Mouse (Mus musculus): ENCODE results near the gene Dab1. TPM values are rescaled to one million over a fixed set of nuclear protein-coding genes. Genes with fewer than 3 reads are reported as not detected.

Gene Dab1
- polyA plus RNA-seq, 1 experiment from 2014 or later: 66.3 TPM

GRCm38 (mm10) chr4:104555408-104555807 lies 936.2 kb downstream of the Dab1 start:
- no peak overlapping the region for H3K4me2 ChIP-seq (replicated peaks)
- H3K4me1 ChIP-seq: peaks cover 29% of the 10 kb centered on the region
- no peak overlapping the region for H3K27ac ChIP-seq (replicated peaks)
- H3K4me3 ChIP-seq: no peak overlapping the region
- WGBS: 47% methylated on average over 2 of the region's 2 CpGs
- no peaks in the 10 kb centered on the region for H3K36me3 ChIP-seq
- no peak overlapping the region for H3K9ac ChIP-seq (replicated peaks)
- no peaks in the 10 kb centered on the region for H3K27me3 ChIP-seq
- no peaks in the 10 kb centered on the region for H3K9me3 ChIP-seq
- ATAC-seq (ENCODE audit: low FRiP score, low read depth): no peak

- Histone ChIP-seq H3K9ac (replicated peaks) (no peak overlapping the region), H3K4me1 (peaks cover 5% of the 10 kb centered on the region; the same call in 1 of the 2 replicates), H3K27ac (replicated peaks) (0 out of 2 replicates have a peak overlapping the region, but pooled peaks have one; percentile 25), H3K4me3 (no peak overlapping the region), H3K27me3 (no peaks in the 10 kb centered on the region), H3K9me3 (no peaks in the 10 kb centered on the region), H3K4me2 (replicated peaks) (no peak overlapping the region), H3K36me3 (no peaks in the 10 kb centered on the region)
- no peak for ATAC-seq (ENCODE audit: low FRiP score, low read depth)
- 70% methylated on average over 5 of the region's 5 CpGs for WGBS
These were observed 944.4 kb downstream of the Dab1 start for GRCm38 (mm10) chr4:104563512-104563911.

GRCm38 (mm10) chr4:104570523-104570922 lies 951.4 kb downstream of the Dab1 start:
- H3K9ac ChIP-seq (replicated peaks): no peak overlapping the region
- H3K4me3 ChIP-seq: no peak overlapping the region
- ATAC-seq (ENCODE audit: low FRiP score, low read depth): no peak
- 81% methylated on average over 4 of the region's 4 CpGs for WGBS
- H3K4me2 ChIP-seq (replicated peaks): no peak overlapping the region
- H3K27me3 ChIP-seq: no peaks in the 10 kb centered on the region
- peaks cover 11% of the 10 kb centered on the region for H3K4me1 ChIP-seq
- no peaks in the 10 kb centered on the region for H3K36me3 ChIP-seq
- H3K9me3 ChIP-seq: no peaks in the 10 kb centered on the region
- H3K27ac ChIP-seq (replicated peaks): no peak overlapping the region

- no peak overlapping the region for H3K4me2 ChIP-seq (replicated peaks)
- no peak overlapping the region for H3K4me3 ChIP-seq
- no peaks in the 10 kb centered on the region for H3K27me3 ChIP-seq
- H3K27ac ChIP-seq (replicated peaks): peak overlapping the region; percentile 46; the same call in 1 of the 2 replicates
- H3K9ac ChIP-seq (replicated peaks): no peak overlapping the region
- ATAC-seq (ENCODE audit: low FRiP score, low read depth): no peak
- H3K36me3 ChIP-seq: no peaks in the 10 kb centered on the region
- no peaks in the 10 kb centered on the region for H3K9me3 ChIP-seq
- 79% methylated on average over 8 of the region's 8 CpGs for WGBS
- peaks cover 11% of the 10 kb centered on the region for H3K4me1 ChIP-seq
These were observed 953.3 kb downstream of the Dab1 start for GRCm38 (mm10) chr4:104572440-104572839.

GRCm38 (mm10) chr4:104573419-104573818 lies 954.3 kb downstream of the Dab1 start:
- peak; percentile 2; the same call in 1 of the 2 replicates for ATAC-seq (ENCODE audit: low FRiP score, low read depth)
- Histone ChIP-seq H3K27ac (replicated peaks) (peak overlapping the region; percentile 46), H3K4me1 (peaks cover 11% of the 10 kb centered on the region), H3K9me3 (no peaks in the 10 kb centered on the region), H3K27me3 (no peaks in the 10 kb centered on the region), H3K36me3 (no peaks in the 10 kb centered on the region), H3K4me2 (replicated peaks) (no peak overlapping the region), H3K4me3 (no peak overlapping the region), H3K9ac (replicated peaks) (no peak overlapping the region)
- 51% methylated on average over 7 of the region's 7 CpGs for WGBS

GRCm38 (mm10) chr4:104578370-104578769 lies 959.2 kb downstream of the Dab1 start:
- H3K9me3 ChIP-seq: no peaks in the 10 kb centered on the region
- H3K4me2 ChIP-seq (replicated peaks): no peak overlapping the region
- H3K9ac ChIP-seq (replicated peaks): no peak overlapping the region
- H3K4me3 ChIP-seq: no peak overlapping the region
- WGBS: 49% methylated on average over 3 of the region's 3 CpGs
- H3K36me3 ChIP-seq: no peaks in the 10 kb centered on the region
- peaks cover 16% of the 10 kb centered on the region for H3K4me1 ChIP-seq
- H3K27me3 ChIP-seq: no peaks in the 10 kb centered on the region
- peak; percentile 54; the same call in 1 of the 2 replicates for ATAC-seq (ENCODE audit: low FRiP score, low read depth)
- H3K27ac ChIP-seq (replicated peaks): no peak overlapping the region

GRCm38 (mm10) chr4:104579946-104580544 lies 960.9 kb downstream of the Dab1 start:
- H3K4me3 ChIP-seq: no peak overlapping the region
- no peak overlapping the region for H3K27ac ChIP-seq (replicated peaks)
- no peaks in the 10 kb centered on the region for H3K9me3 ChIP-seq
- H3K9ac ChIP-seq (replicated peaks): no peak overlapping the region
- ATAC-seq (ENCODE audit: low FRiP score, low read depth): no peak
- H3K36me3 ChIP-seq: no peaks in the 10 kb centered on the region
- peaks cover 12% of the 10 kb centered on the region for H3K4me1 ChIP-seq
- no peak overlapping the region for H3K4me2 ChIP-seq (replicated peaks)
- H3K27me3 ChIP-seq: no peaks in the 10 kb centered on the region
- 72% methylated on average over 5 of the region's 5 CpGs for WGBS

GRCm38 (mm10) chr4:104582726-104583125 lies 963.6 kb downstream of the Dab1 start:
- ATAC-seq (ENCODE audit: low FRiP score, low read depth): no peak
- no peaks in the 10 kb centered on the region for H3K9me3 ChIP-seq

GRCm38 (mm10) chr4:104587826-104588225 lies 968.7 kb downstream of the Dab1 start:
- ATAC-seq (ENCODE audit: low FRiP score, low read depth): no peak
- Histone ChIP-seq H3K36me3 (no peaks in the 10 kb centered on the region), H3K4me3 (no peak overlapping the region), H3K4me2 (replicated peaks) (no peak overlapping the region), H3K9ac (replicated peaks) (no peak overlapping the region), H3K27me3 (no peaks in the 10 kb centered on the region), H3K4me1 (peaks cover 21% of the 10 kb centered on the region), H3K9me3 (no peaks in the 10 kb centered on the region), H3K27ac (replicated peaks) (no peak overlapping the region)
- WGBS: 66% methylated on average over 2 of the region's 2 CpGs

More at GRCm38 (mm10) chr4:104582726-104583125, 963.6 kb downstream of the Dab1 start:
- Histone ChIP-seq H3K4me2 (replicated peaks) (no peak overlapping the region), H3K27me3 (no peaks in the 10 kb centered on the region), H3K36me3 (no peaks in the 10 kb centered on the region), H3K27ac (replicated peaks) (no peak overlapping the region), H3K9ac (replicated peaks) (no peak overlapping the region), H3K4me3 (no peak overlapping the region), H3K4me1 (peaks cover 12% of the 10 kb centered on the region)
- WGBS: 57% methylated on average over 5 of the region's 5 CpGs

GRCm38 (mm10) chr4:104596936-104597335 lies 977.8 kb downstream of the Dab1 start:
- WGBS: 95% methylated on average over 7 of the region's 7 CpGs
- Histone ChIP-seq H3K4me3 (no peak overlapping the region), H3K9ac (replicated peaks) (no peak overlapping the region), H3K27ac (replicated peaks) (no peak overlapping the region), H3K27me3 (no peaks in the 10 kb centered on the region), H3K4me1 (peaks cover 18% of the 10 kb centered on the region), H3K9me3 (no peaks in the 10 kb centered on the region), H3K36me3 (no peaks in the 10 kb centered on the region), H3K4me2 (replicated peaks) (no peak overlapping the region)
- no peak for ATAC-seq (ENCODE audit: low FRiP score, low read depth)

- Histone ChIP-seq H3K9ac (replicated peaks) (no peak overlapping the region), H3K9me3 (no peaks in the 10 kb centered on the region), H3K4me2 (replicated peaks) (no peak overlapping the region), H3K36me3 (no peaks in the 10 kb centered on the region), H3K27ac (replicated peaks) (no peak overlapping the region), H3K4me3 (no peak overlapping the region), H3K4me1 (peaks cover 14% of the 10 kb centered on the region), H3K27me3 (no peaks in the 10 kb centered on the region)
- 70% methylated on average over 6 of the region's 6 CpGs for WGBS
- no peak for ATAC-seq (ENCODE audit: low FRiP score, low read depth)
These were observed 978.6 kb downstream of the Dab1 start for GRCm38 (mm10) chr4:104597490-104598465.

- WGBS: 81% methylated on average over 8 of the region's 8 CpGs
- H3K27me3 ChIP-seq: no peaks in the 10 kb centered on the region
These were observed 983.6 kb downstream of the Dab1 start for GRCm38 (mm10) chr4:104602804-104603203.

More at GRCm38 (mm10) chr4:104602804-104603203, 983.6 kb downstream of the Dab1 start:
- no peaks in the 10 kb centered on the region for H3K36me3 ChIP-seq
- no peak overlapping the region for H3K4me2 ChIP-seq (replicated peaks)
- no peak overlapping the region for H3K4me3 ChIP-seq
- peaks cover 14% of the 10 kb centered on the region for H3K4me1 ChIP-seq
- no peak overlapping the region for H3K27ac ChIP-seq (replicated peaks)
- no peak for ATAC-seq (ENCODE audit: low FRiP score, low read depth)
- H3K9ac ChIP-seq (replicated peaks): no peak overlapping the region
- H3K9me3 ChIP-seq: no peaks in the 10 kb centered on the region
